Mouse (Mus musculus): ENCODE measurements around the gene Trub2.

GRCm38 (mm10) chr2:29833796-29834195 lies 45.5 kb upstream of the Trub2 start:
- TF ChIP-seq CTCF (IDR thresholded peaks at IDR 0.05) (no peak), POLR2A (IDR thresholded peaks at IDR 0.05; ENCODE audit: insufficient read depth, low read depth, low read length) (no peak)
